Mouse (Mus musculus): ENCODE measurements at regions not wholly inside any gene's neighbourhood (a gene's known extent, or its start where the extent isn't known, plus 50 kb on each side); places are given as distances from the start of the nearest gene placed in this dataset.

GRCm38 (mm10) chr10:119027241-119027901, 157.4 kb upstream of the Dyrk2 start:
- intact Hi-C loops (cut with DNase I) = no loop called here
- no peak for DNase-seq

- no peak for DNase-seq
- intact Hi-C loops (cut with DNase I) = no loop called here
Observed at GRCm38 (mm10) chr10:119026291-119026690, 156.3 kb upstream of the Dyrk2 start.

GRCm38 (mm10) chr10:119024425-119024824, 154.4 kb upstream of the Dyrk2 start:
- intact Hi-C loops (cut with DNase I) = no loop called here
- DNase-seq = no peak

GRCm38 (mm10) chr10:119019082-119019481, 149.1 kb upstream of the Dyrk2 start:
- intact Hi-C loops (cut with DNase I) = no loop called here
- DNase-seq = no peak

- no peak for DNase-seq
- intact Hi-C loops (cut with DNase I) = no loop called here
Observed at GRCm38 (mm10) chr10:119018490-119018889, 148.5 kb upstream of the Dyrk2 start.

- intact Hi-C loops (cut with DNase I) = no loop called here
- no peak for DNase-seq
Observed at GRCm38 (mm10) chr10:119016104-119016503, 146.1 kb upstream of the Dyrk2 start.

GRCm38 (mm10) chr10:119015311-119016055, 145.5 kb upstream of the Dyrk2 start:
- no peak for DNase-seq

GRCm38 (mm10) chr10:119014731-119015130, 144.7 kb upstream of the Dyrk2 start:
- DNase-seq = no peak
- intact Hi-C loops (cut with DNase I) = no loop called here

More at GRCm38 (mm10) chr10:119015311-119016055, 145.5 kb upstream of the Dyrk2 start:
- intact Hi-C loops (cut with DNase I) = no loop called here

GRCm38 (mm10) chr10:119013758-119014157, 143.7 kb upstream of the Dyrk2 start:
- intact Hi-C loops (cut with DNase I) = no loop called here
- DNase-seq = no peak

- intact Hi-C loops (cut with DNase I) = no loop called here
Observed at GRCm38 (mm10) chr10:119011511-119011910, 141.5 kb upstream of the Dyrk2 start.

GRCm38 (mm10) chr10:119010884-119011283, 140.9 kb upstream of the Dyrk2 start:
- intact Hi-C loops (cut with DNase I) = no loop called here
- no peak for DNase-seq

More at GRCm38 (mm10) chr10:119011511-119011910, 141.5 kb upstream of the Dyrk2 start:
- no peak for DNase-seq

GRCm38 (mm10) chr10:119006866-119007575, 137.0 kb upstream of the Dyrk2 start:
- intact Hi-C loops (cut with DNase I) = no loop called here
- DNase-seq = no peak

GRCm38 (mm10) chr10:119005491-119005890, 135.5 kb upstream of the Dyrk2 start:
- DNase-seq = no peak
- intact Hi-C loops (cut with DNase I) = no loop called here

- DNase-seq = no peak
- intact Hi-C loops (cut with DNase I) = no loop called here
Observed at GRCm38 (mm10) chr10:119004426-119004825, 134.4 kb upstream of the Dyrk2 start.

- intact Hi-C loops (cut with DNase I) = no loop called here
- no peak for DNase-seq
Observed at GRCm38 (mm10) chr10:119003839-119004238, 133.8 kb upstream of the Dyrk2 start.

- intact Hi-C loops (cut with DNase I) = no loop called here
- no peak for DNase-seq
Observed at GRCm38 (mm10) chr10:119003042-119003441, 133.0 kb upstream of the Dyrk2 start.

GRCm38 (mm10) chr10:119001895-119002294, 131.9 kb upstream of the Dyrk2 start:
- no peak for DNase-seq
- intact Hi-C loops (cut with DNase I) = no loop called here

- intact Hi-C loops (cut with DNase I) = no loop called here
- no peak for DNase-seq
Observed at GRCm38 (mm10) chr10:119001000-119001780, 131.2 kb upstream of the Dyrk2 start.

- intact Hi-C loops (cut with DNase I) = no loop called here
Observed at GRCm38 (mm10) chr10:118998966-118999365, 129.0 kb upstream of the Dyrk2 start.

GRCm38 (mm10) chr10:118997034-118997433, 127.0 kb upstream of the Dyrk2 start:
- intact Hi-C loops (cut with DNase I) = no loop called here
- DNase-seq = no peak

More at GRCm38 (mm10) chr10:118998966-118999365, 129.0 kb upstream of the Dyrk2 start:
- DNase-seq = no peak
